Mouse (Mus musculus): Measurements from ENCODE around the gene Olfr692. TPM values are rescaled to one million over a fixed set of nuclear protein-coding genes. Genes with fewer than 3 reads are reported as not detected.
"Not testable (repeated sequence)": the region's sequence is repeated elsewhere in the genome, so short reads cannot be mapped to it uniquely, and the experiment has no call there.

Gene Olfr692
- polyA plus RNA-seq, 1 experiment from 2014 or later = 0.35 TPM

DNA sequence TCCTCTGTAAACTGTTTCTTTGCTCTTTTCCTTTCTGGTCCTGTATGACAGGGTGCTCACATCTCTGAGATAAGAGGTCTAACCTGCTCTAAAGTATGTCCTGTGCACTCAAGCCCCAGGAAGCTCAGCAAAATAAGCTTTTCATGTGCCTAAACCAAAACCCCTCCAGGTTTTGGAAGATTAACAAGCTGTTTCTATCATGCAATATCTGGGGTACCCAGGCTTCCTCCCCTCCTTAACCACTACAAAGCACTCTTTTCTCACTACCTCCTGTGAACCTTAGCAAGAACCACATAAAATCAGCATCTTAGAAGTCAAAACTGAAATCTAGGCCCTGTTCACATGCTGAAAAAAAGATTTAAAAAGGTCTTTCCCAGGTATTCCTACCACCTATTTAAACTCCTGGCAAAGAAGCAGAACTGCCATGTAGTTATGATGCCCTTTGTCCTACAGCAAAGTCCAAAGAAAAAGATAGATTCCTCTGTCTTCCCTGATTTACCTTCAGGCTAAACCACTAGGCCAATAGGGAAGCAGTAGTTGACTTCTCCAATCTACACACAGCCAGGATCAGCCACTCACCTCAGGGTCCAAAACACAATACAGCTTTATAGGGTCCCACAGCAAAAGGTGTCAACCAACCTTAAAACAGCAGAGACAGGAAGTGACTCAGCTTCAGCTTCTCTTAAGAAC is 27.2 kb downstream of the Olfr692 start:
- Histone ChIP-seq H3K36me3 (ENCODE audit: control insufficient read depth, insufficient read depth, low read length) (peaks cover 24% of the 10 kb centered on the region), H3K27ac (replicated peaks; ENCODE audit: low read depth, low read length) (no peak overlapping the region)
- no peak for ATAC-seq (ENCODE audit: low read depth)

GRCm38 (mm10) chr7:105396126-105396525 is 28.1 kb downstream of the Olfr692 start:
- no peak overlapping the region for H3K4me3 ChIP-seq (ENCODE audit: low read depth, low read length)

More for the DNA sequence above, 27.2 kb downstream of the Olfr692 start:
- Histone ChIP-seq H3K9ac (ENCODE audit: low read depth, low read length) (no peak overlapping the region), H3K9me3 (ENCODE audit: control insufficient read depth, low read length) (no peaks in the 10 kb centered on the region), H3K4me1 (ENCODE audit: control insufficient read depth, insufficient read depth, low read length) (peaks cover 4% of the 10 kb centered on the region; the same call in 1 of the 2 replicates), H3K27me3 (replicated peaks; ENCODE audit: control insufficient read depth, insufficient read depth, low read length) (no peaks in the 10 kb centered on the region), H3K4me3 (ENCODE audit: low read depth, low read length) (no peak overlapping the region), H3K4me2 (ENCODE audit: low read depth, low read length) (no peak overlapping the region)
- DNase-seq (ENCODE audit: low spot score) = no peak

DNA sequence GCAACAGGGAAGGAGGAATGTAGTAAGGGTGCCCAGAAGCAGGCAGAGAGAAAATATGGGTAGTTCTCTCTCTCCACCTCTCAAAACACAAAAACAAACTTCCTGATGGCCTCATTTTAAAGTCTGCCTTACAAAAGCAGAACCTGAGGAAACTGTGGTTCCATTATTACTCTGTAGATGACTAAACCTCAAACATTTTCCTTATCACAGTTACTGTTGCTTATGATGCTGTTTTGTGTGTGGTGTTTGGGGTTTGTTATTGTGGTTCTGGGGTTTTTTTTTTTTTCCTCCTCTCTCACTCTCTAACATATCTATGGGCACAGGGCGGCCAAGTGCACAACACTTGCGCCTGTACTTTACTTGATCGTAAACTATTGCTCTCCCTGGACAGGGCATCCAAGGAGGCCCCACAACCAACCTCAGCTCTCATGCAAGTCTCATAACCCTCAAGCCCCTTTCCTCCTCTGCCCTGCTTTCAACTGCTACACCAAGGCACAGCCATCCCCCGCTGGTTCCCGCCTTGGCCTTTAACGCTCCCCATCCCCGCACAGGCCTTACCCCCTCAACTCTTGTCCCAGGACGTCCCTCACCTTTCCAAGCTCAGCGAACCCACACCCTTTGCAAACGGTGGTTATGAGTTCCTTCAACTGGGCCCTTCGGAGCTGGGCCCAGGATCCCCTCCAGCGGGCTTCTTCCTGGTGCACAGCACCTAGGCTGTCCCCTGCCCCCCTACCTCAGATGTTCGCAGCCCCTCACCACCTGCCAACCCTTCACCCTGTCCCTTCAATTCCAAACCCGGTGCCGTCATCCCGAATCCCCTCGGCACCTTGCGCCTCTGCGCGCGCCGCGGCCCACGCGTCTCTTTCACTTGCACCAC is 31.3 kb downstream of the Olfr692 start:
- no peaks in the 10 kb centered on the region for H3K27me3 ChIP-seq (replicated peaks; ENCODE audit: control insufficient read depth, insufficient read depth, low read length)
- H3K9me3 ChIP-seq (ENCODE audit: control insufficient read depth, low read length) = no peaks in the 10 kb centered on the region
- ATAC-seq (ENCODE audit: low read depth) = peak; percentile 0; the same call in 1 of the 2 replicates
- peaks cover 5% of the 10 kb centered on the region; the same call in 1 of the 2 replicates for H3K36me3 ChIP-seq (ENCODE audit: control insufficient read depth, insufficient read depth, low read length)
- H3K27ac ChIP-seq (replicated peaks; ENCODE audit: low read depth, low read length) = peak overlapping the region; percentile 63
- H3K4me3 ChIP-seq (ENCODE audit: low read depth, low read length) = peak overlapping the region; percentile 88
- DNase-seq (ENCODE audit: low spot score) = peak; percentile 9
- peak overlapping the region; percentile 88 for H3K9ac ChIP-seq (ENCODE audit: low read depth, low read length)
- whole genome bisulfite sequencing = 1% methylated on average over 25 of the region's 25 CpGs
- H3K4me1 ChIP-seq (ENCODE audit: control insufficient read depth, insufficient read depth, low read length) = peaks cover 4% of the 10 kb centered on the region; the same call in 1 of the 2 replicates
- H3K4me2 ChIP-seq (ENCODE audit: low read depth, low read length) = peak overlapping the region; percentile 78

More at GRCm38 (mm10) chr7:105396126-105396525, 28.1 kb downstream of the Olfr692 start:
- ATAC-seq (ENCODE audit: low read depth) = no peak
- Histone ChIP-seq H3K27ac (replicated peaks; ENCODE audit: low read depth, low read length) (no peak overlapping the region), H3K9ac (ENCODE audit: low read depth, low read length) (no peak overlapping the region), H3K4me2 (ENCODE audit: low read depth, low read length) (no peak overlapping the region), H3K36me3 (ENCODE audit: control insufficient read depth, insufficient read depth, low read length) (peaks cover 22% of the 10 kb centered on the region), H3K27me3 (replicated peaks; ENCODE audit: control insufficient read depth, insufficient read depth, low read length) (no peaks in the 10 kb centered on the region), H3K9me3 (ENCODE audit: control insufficient read depth, low read length) (no peaks in the 10 kb centered on the region), H3K4me1 (ENCODE audit: control insufficient read depth, insufficient read depth, low read length) (peaks cover 4% of the 10 kb centered on the region; the same call in 1 of the 2 replicates)
- no peak for DNase-seq (ENCODE audit: low spot score)

GRCm38 (mm10) chr7:105399935-105400624 is 32.0 kb downstream of the Olfr692 start, which contains the start of gene Fam160a2:
Fam160a2 (minus strand) TSS chr7:105400054.
- peak; percentile 98 for ATAC-seq (ENCODE audit: low read depth)

DNA sequence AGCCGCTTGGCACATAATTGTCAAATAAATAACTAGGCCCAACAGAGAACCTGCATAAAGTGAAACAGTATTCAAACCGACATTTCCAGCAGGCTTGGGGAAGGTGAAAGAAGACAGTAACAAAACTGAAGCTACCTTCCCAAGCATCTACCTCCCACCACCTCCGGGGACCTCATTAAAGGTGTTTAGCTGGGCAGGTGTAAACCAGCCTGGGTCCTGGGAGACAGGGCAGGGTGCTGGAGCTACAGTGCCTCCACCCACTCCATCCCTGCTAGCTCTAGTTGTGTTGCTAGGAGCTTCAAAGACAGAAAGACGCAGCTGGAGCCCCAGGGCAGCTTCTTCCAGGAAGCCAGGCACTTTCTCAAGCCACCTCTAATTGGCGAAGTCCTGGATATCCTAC is 36.2 kb downstream of the Olfr692 start, which contains the start of gene Cnga4:
Cnga4 (plus strand) TSS at position 301 of the 400 bp plus-strand sequence.
- ATAC-seq (ENCODE audit: low read depth) (no peak), DNase-seq (ENCODE audit: low spot score) (peak; percentile 24)
- 62% methylated on average over 5 of the region's 5 CpGs for WGBS
- no peak within 1 kb of the TSS for H3K9ac ChIP-seq (ENCODE audit: low read depth, low read length)
- H3K4me1 ChIP-seq (ENCODE audit: control insufficient read depth, insufficient read depth, low read length) = no peaks in the 10 kb centered on the region
- H3K36me3 ChIP-seq (ENCODE audit: control insufficient read depth, insufficient read depth, low read length) = no peaks in the 10 kb centered on the region
- H3K4me2 ChIP-seq (ENCODE audit: low read depth, low read length) = no peak within 1 kb of the TSS
- no peaks in the 10 kb centered on the region for H3K27me3 ChIP-seq (replicated peaks; ENCODE audit: control insufficient read depth, insufficient read depth, low read length)
- H3K9me3 ChIP-seq (ENCODE audit: control insufficient read depth, low read length) = no peaks in the 10 kb centered on the region
- H3K27ac ChIP-seq (replicated peaks; ENCODE audit: low read depth, low read length) = no peak within 1 kb of the TSS
- H3K4me3 ChIP-seq (ENCODE audit: low read depth, low read length) = no peak within 1 kb of the TSS

More at GRCm38 (mm10) chr7:105399935-105400624, 32.0 kb downstream of the Olfr692 start, which contains the start of gene Fam160a2:
- Histone ChIP-seq H3K4me2 (ENCODE audit: low read depth, low read length) (peak within 1 kb of the TSS; percentile 78), H3K27me3 (replicated peaks; ENCODE audit: control insufficient read depth, insufficient read depth, low read length) (no peaks in the 10 kb centered on the region), H3K9ac (ENCODE audit: low read depth, low read length) (peak within 1 kb of the TSS; percentile 88), H3K27ac (replicated peaks; ENCODE audit: low read depth, low read length) (peak within 1 kb of the TSS; percentile 79), H3K4me3 (ENCODE audit: low read depth, low read length) (peak within 1 kb of the TSS; percentile 88), H3K4me1 (ENCODE audit: control insufficient read depth, insufficient read depth, low read length) (peaks cover 4% of the 10 kb centered on the region; the same call in 1 of the 2 replicates), H3K36me3 (ENCODE audit: control insufficient read depth, insufficient read depth, low read length) (peaks cover 5% of the 10 kb centered on the region; the same call in 1 of the 2 replicates), H3K9me3 (ENCODE audit: control insufficient read depth, low read length) (no peaks in the 10 kb centered on the region)
- DNase-seq (ENCODE audit: low spot score) = peak; percentile 99
- WGBS = under 1% methylated on average over 47 of the region's 55 CpGs

GRCm38 (mm10) chr7:105406322-105406721 is 38.3 kb downstream of the Olfr692 start:
- Histone ChIP-seq H3K27ac (replicated peaks; ENCODE audit: low read depth, low read length) (no peak overlapping the region), H3K9me3 (ENCODE audit: control insufficient read depth, low read length) (no peaks in the 10 kb centered on the region), H3K4me1 (ENCODE audit: control insufficient read depth, insufficient read depth, low read length) (no peaks in the 10 kb centered on the region), H3K4me2 (ENCODE audit: low read depth, low read length) (no peak overlapping the region), H3K36me3 (ENCODE audit: control insufficient read depth, insufficient read depth, low read length) (no peaks in the 10 kb centered on the region), H3K9ac (ENCODE audit: low read depth, low read length) (no peak overlapping the region), H3K4me3 (ENCODE audit: low read depth, low read length) (no peak overlapping the region), H3K27me3 (replicated peaks; ENCODE audit: control insufficient read depth, insufficient read depth, low read length) (no peaks in the 10 kb centered on the region)
- WGBS = 79% methylated on average over 1 of the region's 1 CpGs
- ATAC-seq (ENCODE audit: low read depth) (no peak), DNase-seq (ENCODE audit: low spot score) (no peak)

GRCm38 (mm10) chr7:105411874-105412632 is 44.0 kb downstream of the Olfr692 start:
- H3K4me2 ChIP-seq (ENCODE audit: low read depth, low read length); H3K4me1 ChIP-seq (ENCODE audit: control insufficient read depth, insufficient read depth, low read length); H3K9me3 ChIP-seq (ENCODE audit: control insufficient read depth, low read length); H3K4me3 ChIP-seq (ENCODE audit: low read depth, low read length); H3K27me3 ChIP-seq (replicated peaks; ENCODE audit: control insufficient read depth, insufficient read depth, low read length); H3K27ac ChIP-seq (replicated peaks; ENCODE audit: low read depth, low read length); H3K9ac ChIP-seq (ENCODE audit: low read depth, low read length); H3K36me3 ChIP-seq (ENCODE audit: control insufficient read depth, insufficient read depth, low read length): not testable (repeated sequence)
- peak; percentile 44; the same call in 1 of the 2 replicates for ATAC-seq (ENCODE audit: low read depth)
- 64% methylated on average over 8 of the region's 8 CpGs for WGBS
- DNase-seq (ENCODE audit: low spot score) = peak; percentile 46

Data from embryonic facial prominence, embryonic 14.5 days (tissue).